Mouse (Mus musculus) intestine, embryonic 15.5 days (tissue): ENCODE measurements around the gene 3110009E18Rik. TPM values are rescaled to one million over a fixed set of nuclear protein-coding genes. Genes with fewer than 3 reads are reported as not detected.

Experiments used
- ATAC-seq: fragments of 200-750 bp; cut with Nextera tagmentation; 2 replicates; pipeline ENCODE4 v1.8.0; 2017; ENCODE audit warnings: moderate TSS enrichment, moderate library complexity
- H3K27ac ChIP-seq: fragments of 300-500 bp; sonication (generic); 2 replicates; pipeline ENCODE4 v1.5.1; 2015; ENCODE audit warnings: mild to moderate bottlenecking, inconsistent platforms
- H3K27me3 ChIP-seq: fragments of 300-500 bp; sonication (generic); replicated peaks from 2 replicates; pipeline ENCODE4 v1.6.1; 2015; ENCODE audit warnings: inconsistent platforms
- H3K36me3 ChIP-seq: fragments of 300-500 bp; sonication (generic); 2 replicates; pipeline ENCODE4 v1.6.1; 2015; ENCODE audit warnings: inconsistent platforms
- H3K4me1 ChIP-seq: fragments of 300-500 bp; sonication (generic); replicated peaks from 2 replicates; pipeline ENCODE4 v1.6.1; 2015; ENCODE audit warnings: inconsistent platforms
- H3K4me2 ChIP-seq: fragments of 300-500 bp; sonication (generic); replicated peaks from 2 replicates; pipeline ENCODE4 v1.6.1; 2015; ENCODE audit warnings: mild to moderate bottlenecking, inconsistent platforms
- H3K4me3 ChIP-seq: fragments of 300-500 bp; sonication (generic); replicated peaks from 2 replicates; pipeline ENCODE4 v1.5.1; 2015; ENCODE audit warnings: inconsistent platforms
- H3K9ac ChIP-seq: fragments of 300-500 bp; sonication (generic); 2 replicates; pipeline ENCODE4 v1.6.1; 2015; ENCODE audit warnings: inconsistent platforms
- H3K9me3 ChIP-seq: fragments of 300-500 bp; sonication (generic); 2 replicates; pipeline ENCODE4 v1.6.1; 2016; ENCODE audit warnings: inconsistent platforms
- WGBS: fragments of 180-500 bp; shearing (Covaris S2); methylation state at CpG from one replicate; pipeline ENCODE4 v1.1.7; 2015; 5-methylcytosine and 5-hydroxymethylcytosine counted together
- polyA plus RNA-seq: library from polyadenylated mRNA; unstranded; fragments of >200 nt; fragmentation: Nextera tagmentation; extraction: Ambion mirVana; gene quantifications from 2 replicates; pipeline ENCODE4 v1.2.1, GENCODE M21; 2015

3110009E18Rik gene
- polyA plus RNA-seq, 1 experiment from 2014 or later = 18.4 TPM

DNA sequence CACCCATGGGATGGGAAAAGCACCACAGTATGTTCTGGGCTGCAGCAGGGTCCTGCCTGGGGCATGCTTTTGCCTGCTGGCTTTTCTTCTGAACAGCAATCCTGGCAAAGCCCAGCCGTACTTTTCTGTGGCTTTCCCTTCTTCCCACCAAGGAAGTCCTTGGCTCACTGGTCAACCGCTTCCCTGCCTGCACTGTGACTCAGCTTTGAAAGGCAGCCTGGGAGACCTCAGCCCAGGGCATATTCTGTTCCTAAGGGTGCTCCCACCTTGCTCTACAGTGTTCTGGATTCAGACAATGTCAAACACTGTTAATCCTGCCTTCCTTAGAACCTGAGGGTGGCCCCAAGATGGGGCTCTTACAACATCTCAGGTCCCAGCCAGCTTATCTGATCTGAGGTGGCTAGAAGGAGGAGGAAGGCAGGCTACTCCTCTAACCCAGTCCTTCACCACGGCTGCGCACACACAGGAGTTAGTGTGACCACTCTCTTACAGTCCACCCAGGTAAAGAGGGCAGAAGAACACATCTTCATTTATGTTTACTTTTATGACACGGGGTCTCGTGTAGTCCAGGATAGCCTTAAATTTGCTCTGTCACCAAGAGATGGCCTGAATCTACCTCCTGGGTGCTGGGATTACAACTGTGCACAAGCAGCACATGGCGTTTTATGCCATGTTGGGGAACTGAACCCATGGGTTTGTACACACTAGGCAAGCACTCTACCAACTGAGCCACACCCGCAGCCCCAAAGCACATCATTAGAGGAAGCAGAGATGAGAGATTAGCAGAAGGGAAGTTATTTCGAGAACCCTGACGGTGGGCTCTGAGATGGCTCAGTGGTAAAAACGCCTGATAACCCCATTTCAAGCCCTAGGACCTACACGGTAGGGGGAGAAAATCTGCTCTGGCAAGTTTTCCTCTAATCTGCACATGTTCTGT, 8.5 kb upstream of the 3110009E18Rik start:
- Histone ChIP-seq H3K4me2 (no peak overlapping the region), H3K4me1 (0 out of 2 replicates have a peak, but pooled peaks cover 2% of the 10 kb centered on the region), H3K36me3 (peaks cover 25% of the 10 kb centered on the region), H3K27me3 (no peaks in the 10 kb centered on the region), H3K9ac (no peak overlapping the region), H3K27ac (no peak overlapping the region), H3K9me3 (no peaks in the 10 kb centered on the region; the same call in 1 of the 2 replicates), H3K4me3 (no peak overlapping the region)
- WGBS = 80% methylated on average over 12 of the region's 12 CpGs
- ATAC-seq = 0 out of 2 replicates have a peak, but pooled peaks have one; percentile 27

DNA sequence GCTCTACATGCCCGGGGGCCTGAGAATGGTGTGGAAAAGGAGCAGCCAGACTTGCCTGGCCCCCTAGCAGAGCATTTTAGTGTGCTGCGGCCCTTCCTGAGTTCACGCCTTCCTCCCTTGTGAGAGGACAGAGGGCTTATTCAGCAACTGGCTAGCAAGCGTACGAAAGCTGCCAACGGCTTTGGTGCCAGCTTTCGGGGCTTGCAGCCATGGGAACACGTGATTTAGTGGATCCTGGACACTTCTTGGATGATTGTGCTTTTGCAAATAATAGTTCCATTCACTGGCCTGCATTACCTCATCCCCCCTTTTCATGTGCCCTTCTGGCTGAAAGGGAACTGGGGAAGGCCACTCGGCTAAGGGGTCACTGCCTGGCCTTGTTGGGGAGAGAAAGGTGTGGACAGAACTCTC, 5.3 kb upstream of the 3110009E18Rik start:
- WGBS = 82% methylated on average over 9 of the region's 9 CpGs
- Histone ChIP-seq H3K9ac (no peak overlapping the region), H3K27ac (0 out of 2 replicates have a peak overlapping the region, but pooled peaks have one; percentile 7), H3K9me3 (no peaks in the 10 kb centered on the region; the same call in 1 of the 2 replicates), H3K27me3 (no peaks in the 10 kb centered on the region), H3K36me3 (peaks cover 25% of the 10 kb centered on the region), H3K4me2 (no peak overlapping the region), H3K4me3 (no peak overlapping the region), H3K4me1 (peaks cover 10% of the 10 kb centered on the region; the same call in 1 of the 2 replicates)
- no peak for ATAC-seq

DNA sequence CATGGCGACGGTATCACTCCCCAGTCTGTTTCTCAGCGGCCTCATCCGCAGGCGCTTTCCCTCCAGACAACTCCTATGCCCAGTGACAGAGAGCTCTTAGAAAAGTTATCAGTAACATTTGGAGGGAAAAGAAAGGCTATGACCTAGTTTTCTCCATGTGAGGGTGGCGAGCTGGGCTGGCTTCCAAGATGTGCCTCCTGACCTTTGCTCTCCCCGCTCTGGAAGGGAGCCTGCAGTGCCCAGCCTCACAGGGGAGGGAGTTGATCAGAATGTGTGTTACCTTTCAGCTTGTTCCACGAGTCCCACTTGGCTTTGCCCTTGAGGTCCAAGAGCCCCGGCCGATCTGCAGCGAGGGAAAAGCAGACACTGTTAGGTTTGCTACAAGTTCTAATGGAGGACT, 4.9 kb upstream of the 3110009E18Rik start:
- ATAC-seq = no peak
- H3K27ac ChIP-seq = peak overlapping the region; percentile 7; the same call in 1 of the 2 replicates
- peaks cover 25% of the 10 kb centered on the region for H3K36me3 ChIP-seq
- H3K9ac ChIP-seq = no peak overlapping the region
- no peak overlapping the region for H3K4me2 ChIP-seq
- peaks cover 10% of the 10 kb centered on the region; the same call in 1 of the 2 replicates for H3K4me1 ChIP-seq
- H3K4me3 ChIP-seq = no peak overlapping the region
- WGBS = 78% methylated on average over 11 of the region's 11 CpGs
- H3K27me3 ChIP-seq = no peaks in the 10 kb centered on the region
- H3K9me3 ChIP-seq = no peaks in the 10 kb centered on the region; the same call in 1 of the 2 replicates

DNA sequence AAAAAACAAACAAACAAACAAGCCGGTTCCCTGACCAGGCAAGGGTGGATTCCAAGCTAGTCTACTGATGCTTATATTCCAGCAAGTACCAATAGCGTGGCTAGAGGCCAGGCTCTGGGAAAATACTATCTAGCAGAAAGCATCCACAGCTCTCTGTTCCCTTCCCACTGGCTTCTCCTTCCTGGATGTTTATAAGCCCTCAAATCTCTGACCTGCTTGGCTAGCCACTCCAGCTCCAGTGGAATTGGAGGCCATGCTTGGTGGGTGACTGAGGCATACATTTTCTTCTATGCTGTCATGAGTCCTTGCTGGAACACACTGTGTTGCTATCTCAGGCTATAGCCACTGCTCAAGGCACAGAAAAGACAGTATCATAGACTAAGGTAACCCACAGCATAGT, 2.1 kb upstream of the 3110009E18Rik start:
- Histone ChIP-seq H3K9ac (peak overlapping the region; percentile 65; the same call in 1 of the 2 replicates), H3K9me3 (no peaks in the 10 kb centered on the region; the same call in 1 of the 2 replicates), H3K4me1 (peaks cover 10% of the 10 kb centered on the region; the same call in 1 of the 2 replicates), H3K27me3 (no peaks in the 10 kb centered on the region), H3K4me3 (peak overlapping the region; percentile 63), H3K27ac (no peak overlapping the region), H3K4me2 (peak overlapping the region; percentile 65), H3K36me3 (peaks cover 22% of the 10 kb centered on the region)
- no peak for ATAC-seq
- 81% methylated on average over 2 of the region's 2 CpGs for whole genome bisulfite sequencing

DNA sequence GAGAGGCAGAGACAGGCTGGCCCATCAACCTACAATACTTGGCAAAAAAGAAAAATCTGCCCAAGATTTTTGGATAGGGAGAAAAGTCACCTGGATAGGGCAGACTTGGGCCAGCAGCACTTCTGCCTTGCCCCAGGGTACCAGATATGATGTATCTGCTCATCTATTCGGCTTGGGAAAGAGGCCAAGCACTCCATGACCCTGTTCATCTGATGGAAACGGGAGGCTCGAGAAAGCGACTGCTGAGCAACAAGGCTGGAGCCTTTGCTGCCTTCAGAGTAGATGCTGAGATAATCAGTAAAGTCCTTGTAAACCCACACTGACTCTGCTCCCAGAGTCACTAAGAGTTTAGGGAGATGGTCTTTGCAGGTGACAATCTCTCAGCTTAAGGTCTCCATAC, 1.6 kb upstream of the 3110009E18Rik start:
- Histone ChIP-seq H3K4me2 (peak overlapping the region; percentile 65), H3K9me3 (no peaks in the 10 kb centered on the region; the same call in 1 of the 2 replicates), H3K4me1 (peaks cover 10% of the 10 kb centered on the region; the same call in 1 of the 2 replicates), H3K27ac (no peak overlapping the region), H3K4me3 (peak overlapping the region; percentile 63), H3K27me3 (no peaks in the 10 kb centered on the region), H3K9ac (peak overlapping the region; percentile 65), H3K36me3 (peaks cover 19% of the 10 kb centered on the region)
- ATAC-seq = no peak
- 82% methylated on average over 4 of the region's 4 CpGs for WGBS

- peaks cover 9% of the 10 kb centered on the region for H3K36me3 ChIP-seq
- no peaks in the 10 kb centered on the region for H3K27me3 ChIP-seq
- peak overlapping the region; percentile 65 for H3K4me2 ChIP-seq
- H3K4me3 ChIP-seq = peak overlapping the region; percentile 63
- WGBS = 2% methylated on average over 24 of the region's 24 CpGs
- peak overlapping the region; percentile 65 for H3K9ac ChIP-seq
- peak overlapping the region; percentile 94 for H3K27ac ChIP-seq
- H3K4me1 ChIP-seq = peaks cover 10% of the 10 kb centered on the region; the same call in 1 of the 2 replicates
- H3K9me3 ChIP-seq = no peaks in the 10 kb centered on the region
- ATAC-seq = peak; percentile 75
Observed at GRCm38 (mm10) chr1:120120141-120120968, 632 bp upstream of the 3110009E18Rik start.

DNA sequence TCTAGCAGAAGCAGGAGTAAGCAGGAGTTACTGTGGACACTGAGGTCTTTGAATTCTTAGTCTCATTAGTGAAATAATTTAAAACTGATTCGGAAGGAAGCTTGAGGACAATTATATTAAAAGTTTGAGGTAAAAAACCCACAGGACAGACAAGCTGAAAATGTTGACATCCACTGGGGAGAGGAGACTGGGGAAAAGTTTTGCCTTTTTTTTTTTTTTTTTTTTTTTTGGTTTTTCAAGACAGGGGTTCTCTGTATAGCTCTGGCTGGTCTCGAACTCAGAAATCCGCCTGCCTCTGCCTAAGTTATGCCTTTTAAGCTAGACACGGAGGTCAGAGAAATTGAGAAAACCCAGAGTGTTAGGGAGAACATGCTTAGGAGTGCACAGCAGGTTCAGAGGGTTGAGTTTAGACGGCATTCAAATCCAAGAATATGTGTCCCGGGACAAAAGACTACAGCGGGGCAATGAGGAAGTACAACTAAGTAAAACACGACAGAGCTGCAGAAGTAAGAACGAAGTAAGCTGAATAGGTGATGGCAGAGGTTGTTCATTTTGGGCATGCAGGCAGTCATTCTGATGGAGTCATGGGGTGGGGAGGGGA, 1.0 kb downstream of the 3110009E18Rik start:
- Histone ChIP-seq H3K27ac (peak overlapping the region; percentile 96), H3K4me1 (peaks cover 10% of the 10 kb centered on the region; the same call in 1 of the 2 replicates), H3K9me3 (no peaks in the 10 kb centered on the region), H3K9ac (peak overlapping the region; percentile 51; the same call in 1 of the 2 replicates), H3K4me2 (peak overlapping the region; percentile 65), H3K36me3 (no peaks in the 10 kb centered on the region), H3K27me3 (no peaks in the 10 kb centered on the region), H3K4me3 (peak overlapping the region; percentile 63)
- ATAC-seq = no peak
- WGBS = 77% methylated on average over 9 of the region's 9 CpGs

GRCm38 (mm10) chr1:120122634-120123383, 1.8 kb downstream of the 3110009E18Rik start:
- no peaks in the 10 kb centered on the region for H3K36me3 ChIP-seq
- no peak overlapping the region for H3K4me3 ChIP-seq
- peak overlapping the region; percentile 14; the same call in 1 of the 2 replicates for H3K4me2 ChIP-seq
- no peaks in the 10 kb centered on the region for H3K9me3 ChIP-seq
- ATAC-seq = no peak
- H3K9ac ChIP-seq = no peak overlapping the region
- H3K27me3 ChIP-seq = no peaks in the 10 kb centered on the region
- peak overlapping the region; percentile 54; the same call in 1 of the 2 replicates for H3K27ac ChIP-seq
- 93% methylated on average over 8 of the region's 8 CpGs for WGBS
- H3K4me1 ChIP-seq = peaks cover 7% of the 10 kb centered on the region; the same call in 1 of the 2 replicates

GRCm38 (mm10) chr1:120124839-120125238, 3.9 kb downstream of the 3110009E18Rik start:
- Histone ChIP-seq H3K4me3 (no peak overlapping the region), H3K36me3 (no peaks in the 10 kb centered on the region), H3K4me2 (no peak overlapping the region), H3K4me1 (0 out of 2 replicates have a peak, but pooled peaks cover 2% of the 10 kb centered on the region), H3K9ac (no peak overlapping the region), H3K9me3 (no peaks in the 10 kb centered on the region), H3K27me3 (no peaks in the 10 kb centered on the region), H3K27ac (no peak overlapping the region)
- no peak for ATAC-seq
- 68% methylated on average over 4 of the region's 4 CpGs for WGBS

- H3K27me3 ChIP-seq = no peaks in the 10 kb centered on the region
- ATAC-seq = no peak
- no peaks in the 10 kb centered on the region for H3K36me3 ChIP-seq
- 81% methylated on average over 6 of the region's 6 CpGs for WGBS
- no peaks in the 10 kb centered on the region for H3K9me3 ChIP-seq
- H3K4me2 ChIP-seq = no peak overlapping the region
- no peak overlapping the region for H3K4me3 ChIP-seq
- no peaks in the 10 kb centered on the region for H3K4me1 ChIP-seq
- H3K9ac ChIP-seq = no peak overlapping the region
- no peak overlapping the region for H3K27ac ChIP-seq
Observed at GRCm38 (mm10) chr1:120125471-120125870, 4.5 kb downstream of the 3110009E18Rik start.

GRCm38 (mm10) chr1:120126318-120126717, 5.3 kb downstream of the 3110009E18Rik start:
- H3K36me3 ChIP-seq = no peaks in the 10 kb centered on the region
- H3K4me1 ChIP-seq = no peaks in the 10 kb centered on the region
- H3K27me3 ChIP-seq = no peaks in the 10 kb centered on the region
- WGBS = 70% methylated on average over 9 of the region's 9 CpGs
- H3K9me3 ChIP-seq = no peaks in the 10 kb centered on the region
- no peak overlapping the region for H3K9ac ChIP-seq
- H3K27ac ChIP-seq = no peak overlapping the region
- H3K4me3 ChIP-seq = no peak overlapping the region
- peak; percentile 49; the same call in 1 of the 2 replicates for ATAC-seq
- no peak overlapping the region for H3K4me2 ChIP-seq
